Mouse (Mus musculus) layer of hippocampus, postnatal 14 days (tissue): Measurements from ENCODE around the gene Sec13. TPM values are rescaled to one million over a fixed set of nuclear protein-coding genes. Genes with fewer than 3 reads are reported as not detected.

ENCODE experiments used
- DNase-seq, 2 experiments: peaks; one replicate each; pipeline ENCODE4 v3.0.0; 2021 to 2022; ENCODE audit warnings: low spot score in 2 of 2, mixed read lengths in 1 of 2
- long read RNA-seq, 2 experiments: library from polyadenylated mRNA; stranded (forward); transcript quantifications; one replicate each; pipeline ENCODE4 v2.0.0; 2021
- total RNA-seq, 2 experiments: library from RNA; stranded (reverse); gene quantifications; 2 replicates each; pipeline ENCODE4 v1.2.3; 2021

Sec13 gene
- total RNA-seq = 10 to 100 TPM; 80.2 to 83.7 TPM
- long read RNA-seq, experiment 1, transcript Sec13-201 (9 exons, 1,353 nt) = major isoform, 52 of 67 reads
- long read RNA-seq, experiment 1, partial matches to known transcripts = 7 of 67 reads
- long read RNA-seq, experiment 1, other reads (novel, unspliced or antisense) = 8 of 67 reads
- long read RNA-seq, experiment 2, transcript Sec13-201 (9 exons, 1,353 nt) = major isoform, 110 of 121 reads
- long read RNA-seq, experiment 2, partial matches to known transcripts = 5 of 121 reads
- long read RNA-seq, experiment 2, other reads (novel, unspliced or antisense) = 6 of 121 reads

GRCm38 (mm10) chr6:113740236-113741217, at the start of gene Sec13:
Gene Sec13, minus strand, starts transcription at chr6:113740743.
- DNase-seq = peak; percentile 88 to 90

- DNase-seq = no peak
Measured at GRCm38 (mm10) chr6:113787459-113787968, 47.0 kb upstream of the Sec13 start.

- DNase-seq = no peak
Measured at GRCm38 (mm10) chr6:113785658-113786057, 45.1 kb upstream of the Sec13 start.

- DNase-seq = no peak
Measured at GRCm38 (mm10) chr6:113778229-113778753, 37.7 kb upstream of the Sec13 start.

- no peak for DNase-seq
Measured at GRCm38 (mm10) chr6:113768804-113769203, 28.3 kb upstream of the Sec13 start.

- DNase-seq = peak; percentile 56 to 73
Measured at GRCm38 (mm10) chr6:113761644-113762043, 21.1 kb upstream of the Sec13 start.

GRCm38 (mm10) chr6:113749119-113749685, 8.7 kb upstream of the Sec13 start:
- DNase-seq = no peak

GRCm38 (mm10) chr6:113748351-113748750, 7.8 kb upstream of the Sec13 start:
- no peak for DNase-seq

GRCm38 (mm10) chr6:113747284-113747683, 6.7 kb upstream of the Sec13 start:
- no peak for DNase-seq

GRCm38 (mm10) chr6:113745117-113745516, 4.6 kb upstream of the Sec13 start:
- DNase-seq = no peak

GRCm38 (mm10) chr6:113743111-113743510, 2.6 kb upstream of the Sec13 start:
- DNase-seq = no peak

GRCm38 (mm10) chr6:113742321-113742720, 1.8 kb upstream of the Sec13 start:
- DNase-seq = no peak

GRCm38 (mm10) chr6:113741425-113741824, 882 bp upstream of the Sec13 start:
- DNase-seq = no peak

GRCm38 (mm10) chr6:113737318-113738046, 3.1 kb downstream of the Sec13 start:
- DNase-seq = no peak

- no peak for DNase-seq
Measured at GRCm38 (mm10) chr6:113731296-113731695, 9.2 kb downstream of the Sec13 start.

GRCm38 (mm10) chr6:113728181-113728580, 12.4 kb downstream of the Sec13 start:
- DNase-seq = no peak

GRCm38 (mm10) chr6:113721061-113721460, 19.5 kb downstream of the Sec13 start:
- DNase-seq = no peak

GRCm38 (mm10) chr6:113719878-113720277, 20.7 kb downstream of the Sec13 start, which contains the start of gene Ghrl:
Gene Ghrl, minus strand, starts transcription at chr6:113719880.
- DNase-seq = no peak

- DNase-seq = no peak
Measured at GRCm38 (mm10) chr6:113717541-113717940, 23.0 kb downstream of the Sec13 start.

GRCm38 (mm10) chr6:113714797-113715196, 25.7 kb downstream of the Sec13 start:
- no peak for DNase-seq
